Comparison of ENCODE assay signal across 24 mouse cellular contexts in the genomic region with DNA sequence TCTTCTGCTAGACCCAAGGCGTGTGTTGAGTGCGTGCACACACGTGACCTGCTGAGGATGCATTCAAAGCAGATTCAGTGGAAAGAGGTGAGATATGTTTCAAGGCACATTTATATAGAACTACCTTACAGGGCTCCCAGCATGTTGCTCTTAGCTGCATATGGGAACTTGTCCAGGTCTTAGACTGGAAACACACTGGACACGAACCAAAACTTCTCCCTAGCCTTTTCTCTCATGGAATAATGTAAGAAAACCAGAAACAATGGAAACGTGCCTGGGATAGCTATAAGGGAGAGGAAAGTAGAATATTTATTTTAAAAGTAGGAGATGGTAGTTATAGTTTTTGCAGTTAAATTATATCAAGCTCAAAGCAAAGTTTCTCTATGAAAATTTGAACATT.
A peak's percentile ranks its signal among the peaks of the same experiment; 100 is the strongest.
DNase-seq lines count a peak whose midpoint lies in the region; ATAC-seq and TF ChIP-seq lines count a peak whose summit lies in the region.
"Had no signal": no experiment of that assay in that cellular context is flagged by ENCODE, and none has a peak within 500 bp of the region (broad histone marks: within the 10 kb centered on the region; RNA-seq: fewer than 3 reads in every experiment).

No protein-coding gene starts in this region.

- no peaks in the 10 kb centered on the region for H3K9me3 ChIP-seq in embryonic facial prominence, embryonic 14.5 days (ENCODE audit: control insufficient read depth, low read length)
- H3K9me3 ChIP-seq in embryonic facial prominence, embryonic 10.5 days = no peaks in the 10 kb centered on the region
- no peaks in the 10 kb centered on the region for H3K9me3 ChIP-seq in limb, embryonic 14.5 days (ENCODE audit: control insufficient read depth, low read length)
- H3K9me3 ChIP-seq in limb, embryonic 10.5 days (replicated peaks) = no peaks in the 10 kb centered on the region
- H3K9me3 ChIP-seq in limb, embryonic 15.5 days = no peaks in the 10 kb centered on the region
- H3K9me3 ChIP-seq: embryonic facial prominence, embryonic 12.5 days; embryonic facial prominence, embryonic 15.5 days; forebrain, embryonic 10.5 days; forebrain, embryonic 12.5 days had no signal

- no peak overlapping the region for H3K9ac ChIP-seq in embryonic facial prominence, embryonic 14.5 days (ENCODE audit: low read depth, low read length)
- H3K9ac ChIP-seq in limb, embryonic 14.5 days (ENCODE audit: low read depth, low read length, severe bottlenecking) = no peak overlapping the region
- H3K9ac ChIP-seq in limb, embryonic 15.5 days = no peak overlapping the region
- H3K9ac ChIP-seq: embryonic facial prominence, embryonic 12.5 days; embryonic facial prominence, embryonic 15.5 days; forebrain, embryonic 12.5 days had no signal

- H3K27me3 ChIP-seq in embryonic facial prominence, embryonic 14.5 days (replicated peaks; ENCODE audit: control insufficient read depth, insufficient read depth, low read length) = no peaks in the 10 kb centered on the region
- no peaks in the 10 kb centered on the region for H3K27me3 ChIP-seq in embryonic facial prominence, embryonic 10.5 days (replicated peaks; ENCODE audit: low read depth, poor library complexity, severe bottlenecking)
- no peaks in the 10 kb centered on the region for H3K27me3 ChIP-seq in limb, embryonic 14.5 days (ENCODE audit: control insufficient read depth, insufficient read depth, low read length)
- no peaks in the 10 kb centered on the region for H3K27me3 ChIP-seq in limb, embryonic 10.5 days (ENCODE audit: low read depth, poor library complexity, severe bottlenecking)
- no peaks in the 10 kb centered on the region for H3K27me3 ChIP-seq in limb, embryonic 15.5 days
- H3K27me3 ChIP-seq: embryonic facial prominence, embryonic 12.5 days; embryonic facial prominence, embryonic 15.5 days; forebrain, embryonic 12.5 days had no signal

- H3K4me2 ChIP-seq in embryonic facial prominence, embryonic 14.5 days (ENCODE audit: low read depth, low read length) = no peak overlapping the region
- H3K4me2 ChIP-seq in limb, embryonic 14.5 days (replicated peaks; ENCODE audit: low read depth, low read length, severe bottlenecking) = no peak overlapping the region
- no peak overlapping the region for H3K4me2 ChIP-seq in limb, embryonic 15.5 days
- H3K4me2 ChIP-seq: embryonic facial prominence, embryonic 12.5 days; embryonic facial prominence, embryonic 15.5 days; forebrain, embryonic 12.5 days had no signal

- DNase-seq in embryonic facial prominence, embryonic 14.5 days (ENCODE audit: low spot score) = peak; percentile 63
- no peak for DNase-seq in embryonic facial prominence, embryonic 10.5 days (ENCODE audit: low spot score)
- DNase-seq in limb, embryonic 14.5 days (ENCODE audit: low spot score) = peak; percentile 76
- no peak for DNase-seq in limb, embryonic 10.5 days (ENCODE audit: low spot score)
- DNase-seq: adrenal gland, adult 8-10 months; adrenal gland, postnatal 14 days; B cell, adult 2 months; cerebellum, adult 11 months; cerebellum, adult 18-20 months; cerebellum, adult 8-10 months; cerebellum, adult 9-11 months; cerebellum, postnatal 14 days; cerebellum, postnatal 36 days; embryo, embryonic 11 days had no signal

- no peak for ATAC-seq in embryonic facial prominence, embryonic 14.5 days (ENCODE audit: low read depth)
- ATAC-seq in limb, embryonic 14.5 days (ENCODE audit: low FRiP score, low read depth) = no peak
- no peak for ATAC-seq in limb, embryonic 15.5 days (ENCODE audit: insufficient number of reproducible peaks, low FRiP score, low TSS enrichment, low read depth)
- no peak for ATAC-seq in granulocyte monocyte progenitor cell, adult 5-6 weeks (replicated peaks; ENCODE audit: poor library complexity, severe bottlenecking)
- ATAC-seq: CD4-positive, CD25-positive, alpha-beta regulatory T cell, adult 4 months; forebrain, embryonic 14.5 days; forebrain, embryonic 16.5 days had no signal

- H3K36me3 ChIP-seq in embryonic facial prominence, embryonic 14.5 days (ENCODE audit: control insufficient read depth, insufficient read depth, low read length) = no peaks in the 10 kb centered on the region
- H3K36me3 ChIP-seq in embryonic facial prominence, embryonic 10.5 days (replicated peaks) = no peaks in the 10 kb centered on the region
- no peaks in the 10 kb centered on the region for H3K36me3 ChIP-seq in limb, embryonic 14.5 days (ENCODE audit: control insufficient read depth, insufficient read depth, low read length)
- no peaks in the 10 kb centered on the region for H3K36me3 ChIP-seq in limb, embryonic 10.5 days
- H3K36me3 ChIP-seq in limb, embryonic 15.5 days = no peaks in the 10 kb centered on the region
- H3K36me3 ChIP-seq: embryonic facial prominence, embryonic 12.5 days; embryonic facial prominence, embryonic 15.5 days; forebrain, embryonic 10.5 days; forebrain, embryonic 12.5 days had no signal

- no peak for TF ChIP-seq POLR2A in limb, embryonic 14.5 days (IDR thresholded peaks at IDR 0.05; ENCODE audit: borderline replicate concordance, extremely low read depth, insufficient read depth, insufficient read length)

- no peaks in the 10 kb centered on the region for H3K4me1 ChIP-seq in embryonic facial prominence, embryonic 14.5 days (ENCODE audit: control insufficient read depth, insufficient read depth, low read length)
- H3K4me1 ChIP-seq in embryonic facial prominence, embryonic 10.5 days = 0 out of 2 replicates have a peak, but pooled peaks cover 3% of the 10 kb centered on the region
- 0 out of 2 replicates have a peak, but pooled peaks cover 2% of the 10 kb centered on the region for H3K4me1 ChIP-seq in limb, embryonic 14.5 days (ENCODE audit: control insufficient read depth, insufficient read depth, low read length)
- peaks cover 8% of the 10 kb centered on the region for H3K4me1 ChIP-seq in limb, embryonic 10.5 days
- H3K4me1 ChIP-seq in limb, embryonic 15.5 days = 0 out of 2 replicates have a peak, but pooled peaks cover 2% of the 10 kb centered on the region
- H3K4me1 ChIP-seq: embryonic facial prominence, embryonic 12.5 days; embryonic facial prominence, embryonic 15.5 days; forebrain, embryonic 10.5 days; forebrain, embryonic 12.5 days had no signal

- 76% methylated on average over 5 of the region's 5 CpGs for WGBS in embryonic facial prominence, embryonic 14.5 days
- WGBS in embryonic facial prominence, embryonic 10.5 days = 90% methylated on average over 5 of the region's 5 CpGs
- WGBS in limb, embryonic 14.5 days = 74% methylated on average over 5 of the region's 5 CpGs
- WGBS in limb, embryonic 10.5 days = 88% methylated on average over 5 of the region's 5 CpGs
- 72% methylated on average over 5 of the region's 5 CpGs for WGBS in limb, embryonic 15.5 days

- H3K4me3 ChIP-seq in embryonic facial prominence, embryonic 14.5 days (ENCODE audit: low read depth, low read length) = no peak overlapping the region
- no peak overlapping the region for H3K4me3 ChIP-seq in embryonic facial prominence, embryonic 10.5 days
- H3K4me3 ChIP-seq in limb, embryonic 14.5 days (replicated peaks; ENCODE audit: low read length) = no peak overlapping the region
- no peak overlapping the region for H3K4me3 ChIP-seq in limb, embryonic 10.5 days
- no peak overlapping the region for H3K4me3 ChIP-seq in limb, embryonic 15.5 days
- H3K4me3 ChIP-seq: embryonic facial prominence, embryonic 12.5 days; embryonic facial prominence, embryonic 15.5 days; erythroblast, embryonic 14.5 days; forebrain, embryonic 10.5 days; forebrain, embryonic 12.5 days had no signal

- H3K27ac ChIP-seq in embryonic facial prominence, embryonic 14.5 days (replicated peaks; ENCODE audit: low read depth, low read length) = no peak overlapping the region
- H3K27ac ChIP-seq in embryonic facial prominence, embryonic 10.5 days (replicated peaks) = no peak overlapping the region
- H3K27ac ChIP-seq in limb, embryonic 14.5 days (replicated peaks; ENCODE audit: low read depth, low read length) = no peak overlapping the region
- no peak overlapping the region for H3K27ac ChIP-seq in limb, embryonic 10.5 days
- 0 out of 2 replicates have a peak overlapping the region, but pooled peaks have one; percentile 54 for H3K27ac ChIP-seq in limb, embryonic 15.5 days
- H3K27ac ChIP-seq: embryonic facial prominence, embryonic 12.5 days; embryonic facial prominence, embryonic 15.5 days; forebrain, embryonic 10.5 days; forebrain, embryonic 12.5 days had no signal

Comparison
In these comparisons a context has a peak if more than half of its experiments do, and no peak if none do; other contexts are left out.
1. DNase-seq: peak in embryonic facial prominence, embryonic 14.5 days (single experiment) and limb, embryonic 14.5 days (single experiment); none in embryonic facial prominence, embryonic 10.5 days (single experiment) and limb, embryonic 10.5 days (single experiment).